Mouse (Mus musculus): ENCODE results near the gene Birc6. TPM values are rescaled to one million over a fixed set of nuclear protein-coding genes. Genes with fewer than 3 reads are reported as not detected.

The Birc6 gene
- polyA plus RNA-seq, 1 experiment from 2014 or later, result 46.6 TPM

DNA sequence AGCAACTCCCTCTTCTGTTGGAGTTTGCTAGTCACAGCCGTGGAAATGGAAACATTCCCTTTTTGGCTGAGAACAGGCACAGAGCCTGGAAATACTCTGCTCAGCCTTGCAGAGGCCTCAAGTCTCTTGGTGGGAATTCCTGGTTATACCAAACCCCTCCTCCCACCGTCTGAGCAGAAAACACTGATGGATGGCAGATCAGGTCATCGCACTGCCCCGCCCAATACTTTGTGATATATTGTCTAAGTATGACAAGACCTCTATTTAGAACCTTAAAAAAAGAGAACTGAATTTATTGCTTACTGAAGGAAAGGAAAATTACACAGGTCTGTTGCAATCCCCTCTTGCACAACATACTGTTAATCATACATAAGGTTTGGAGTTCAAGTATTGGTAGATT is 182.6 kb downstream of the Birc6 start:
- Histone ChIP-seq H3K4me3 (ENCODE audit: low read length) (no peak overlapping the region), H3K27me3 (ENCODE audit: control insufficient read depth, insufficient read depth, low read length) (no peaks in the 10 kb centered on the region), H3K4me1 (ENCODE audit: control insufficient read depth, insufficient read depth, low read length) (no peaks in the 10 kb centered on the region), H3K9ac (ENCODE audit: low read length) (no peak overlapping the region), H3K9me3 (replicated peaks; ENCODE audit: control insufficient read depth, low read length) (no peaks in the 10 kb centered on the region), H3K27ac (ENCODE audit: low read length) (no peak overlapping the region), H3K36me3 (ENCODE audit: control insufficient read depth, insufficient read depth) (no peaks in the 10 kb centered on the region), H3K4me2 (ENCODE audit: low read depth, low read length) (no peak overlapping the region)
- 67% methylated on average over 4 of the region's 4 CpGs for WGBS
- no peak for ATAC-seq (replicated peaks; ENCODE audit: extremely low read depth, insufficient read depth, low FRiP score)

DNA sequence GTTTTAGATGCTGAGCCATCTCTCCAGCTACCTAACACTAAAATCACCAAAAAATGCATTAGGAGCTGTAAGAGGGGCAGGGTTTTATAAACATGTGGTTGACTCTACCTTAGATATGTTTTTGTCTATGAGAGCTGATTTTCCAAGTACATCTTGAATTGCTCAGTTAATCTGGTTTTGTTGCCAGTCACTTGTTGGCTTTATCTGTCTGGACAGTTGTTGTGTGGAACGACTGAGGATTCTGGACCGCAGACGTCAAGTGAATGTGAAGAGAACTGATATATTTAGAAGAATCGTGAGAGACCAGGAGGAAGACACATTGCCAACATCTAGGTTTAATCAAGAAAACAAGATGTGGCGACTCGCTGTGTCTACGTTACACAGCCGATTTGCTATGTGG is 183.5 kb downstream of the Birc6 start:
- H3K27me3 ChIP-seq (ENCODE audit: control insufficient read depth, insufficient read depth, low read length), result no peaks in the 10 kb centered on the region
- no peaks in the 10 kb centered on the region for H3K4me1 ChIP-seq (ENCODE audit: control insufficient read depth, insufficient read depth, low read length)
- no peak overlapping the region for H3K4me2 ChIP-seq (ENCODE audit: low read depth, low read length)
- no peaks in the 10 kb centered on the region for H3K9me3 ChIP-seq (replicated peaks; ENCODE audit: control insufficient read depth, low read length)
- 68% methylated on average over 8 of the region's 8 CpGs for WGBS
- no peak overlapping the region for H3K27ac ChIP-seq (ENCODE audit: low read length)
- no peak overlapping the region for H3K9ac ChIP-seq (ENCODE audit: low read length)
- ATAC-seq (replicated peaks; ENCODE audit: extremely low read depth, insufficient read depth, low FRiP score), result no peak
- no peak overlapping the region for H3K4me3 ChIP-seq (ENCODE audit: low read length)
- no peaks in the 10 kb centered on the region for H3K36me3 ChIP-seq (ENCODE audit: control insufficient read depth, insufficient read depth)

DNA sequence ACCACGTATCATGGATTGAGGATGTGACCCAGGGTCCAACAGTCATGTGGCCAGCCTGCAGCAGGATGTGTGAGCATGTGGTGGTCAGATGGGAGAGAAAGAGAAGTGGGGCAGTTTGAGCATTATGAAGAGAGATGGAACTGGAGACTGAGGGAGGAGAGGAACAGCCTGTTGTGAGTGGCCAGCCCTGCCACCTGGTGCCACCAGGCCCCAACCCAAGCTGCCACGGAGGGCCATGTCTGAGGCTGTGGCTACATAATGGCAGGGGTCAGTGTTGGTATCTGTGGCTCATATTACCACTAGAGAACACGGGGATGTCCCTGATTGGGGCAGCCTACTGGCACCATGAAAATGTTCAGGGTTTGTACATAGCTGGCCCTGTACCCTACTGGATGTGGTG is 187.0 kb downstream of the Birc6 start:
- 53% methylated on average over 3 of the region's 3 CpGs for WGBS
- no peaks in the 10 kb centered on the region for H3K9me3 ChIP-seq (replicated peaks; ENCODE audit: control insufficient read depth, low read length)

DNA sequence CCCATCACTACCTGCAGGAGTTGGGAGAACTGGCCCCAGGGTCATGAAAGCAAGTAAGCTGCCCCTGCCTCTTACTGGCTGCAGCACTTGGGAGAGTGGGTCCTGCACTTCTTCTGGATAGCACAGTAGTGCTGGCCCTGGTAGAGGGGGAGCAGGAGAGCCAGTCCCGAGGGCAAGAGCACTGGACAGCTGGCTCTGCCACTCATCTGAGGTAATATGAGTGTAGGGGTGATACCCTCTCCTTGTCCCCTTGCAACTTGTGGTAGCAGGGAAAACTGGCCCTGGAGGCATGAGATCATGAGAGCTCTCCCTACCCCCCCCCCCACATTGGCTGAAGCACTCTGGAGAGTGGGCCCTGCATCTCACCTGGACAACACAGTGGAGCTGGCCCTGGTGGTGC is 187.6 kb downstream of the Birc6 start:
- H3K4me2 ChIP-seq (ENCODE audit: low read depth, low read length), result no peak overlapping the region
- H3K36me3 ChIP-seq (ENCODE audit: control insufficient read depth, insufficient read depth), result no peaks in the 10 kb centered on the region
- H3K27me3 ChIP-seq (ENCODE audit: control insufficient read depth, insufficient read depth, low read length), result no peaks in the 10 kb centered on the region
- no peak overlapping the region for H3K4me3 ChIP-seq (ENCODE audit: low read length)
- H3K9ac ChIP-seq (ENCODE audit: low read length), result no peak overlapping the region
- H3K9me3 ChIP-seq (replicated peaks; ENCODE audit: control insufficient read depth, low read length), result no peaks in the 10 kb centered on the region
- WGBS, result 61% methylated on average over 1 of the region's 1 CpGs
- peaks cover 8% of the 10 kb centered on the region for H3K4me1 ChIP-seq (ENCODE audit: control insufficient read depth, insufficient read depth, low read length)
- no peak overlapping the region for H3K27ac ChIP-seq (ENCODE audit: low read length)
- no peak for ATAC-seq (replicated peaks; ENCODE audit: extremely low read depth, insufficient read depth, low FRiP score)

More for the DNA sequence above, 187.0 kb downstream of the Birc6 start:
- no peak overlapping the region for H3K27ac ChIP-seq (ENCODE audit: low read length)
- ATAC-seq (replicated peaks; ENCODE audit: extremely low read depth, insufficient read depth, low FRiP score), result no peak
- H3K27me3 ChIP-seq (ENCODE audit: control insufficient read depth, insufficient read depth, low read length), result no peaks in the 10 kb centered on the region
- H3K4me1 ChIP-seq (ENCODE audit: control insufficient read depth, insufficient read depth, low read length), result peaks cover 8% of the 10 kb centered on the region
- H3K4me3 ChIP-seq (ENCODE audit: low read length), result no peak overlapping the region
- H3K4me2 ChIP-seq (ENCODE audit: low read depth, low read length), result no peak overlapping the region
- H3K36me3 ChIP-seq (ENCODE audit: control insufficient read depth, insufficient read depth), result no peaks in the 10 kb centered on the region
- no peak overlapping the region for H3K9ac ChIP-seq (ENCODE audit: low read length)

DNA sequence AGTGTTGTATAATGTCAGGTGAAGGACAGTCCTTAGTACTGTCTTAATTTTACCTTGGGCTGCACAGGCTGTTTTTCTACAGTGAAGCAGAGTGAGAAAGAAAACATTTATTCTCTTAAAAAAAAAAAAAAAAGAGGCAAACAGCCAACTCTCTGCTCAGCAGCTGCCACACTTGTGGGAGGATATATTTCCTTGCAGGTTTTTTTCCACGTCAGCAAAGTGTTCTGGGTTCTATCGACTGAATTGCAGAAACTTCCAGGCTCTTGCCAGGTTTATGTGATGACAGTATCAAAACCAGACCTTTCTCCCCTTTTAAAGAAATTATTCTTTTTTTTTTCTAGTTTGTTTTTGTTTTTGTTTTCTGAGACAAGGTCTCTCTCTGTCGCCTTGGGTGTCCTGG is 188.5 kb downstream of the Birc6 start:
- Histone ChIP-seq H3K36me3 (ENCODE audit: control insufficient read depth, insufficient read depth) (0 out of 2 replicates have a peak, but pooled peaks cover 3% of the 10 kb centered on the region), H3K4me3 (ENCODE audit: low read length) (no peak overlapping the region), H3K27me3 (ENCODE audit: control insufficient read depth, insufficient read depth, low read length) (no peaks in the 10 kb centered on the region), H3K4me2 (ENCODE audit: low read depth, low read length) (peak overlapping the region; percentile 95), H3K9me3 (replicated peaks; ENCODE audit: control insufficient read depth, low read length) (no peaks in the 10 kb centered on the region), H3K27ac (ENCODE audit: low read length) (no peak overlapping the region), H3K4me1 (ENCODE audit: control insufficient read depth, insufficient read depth, low read length) (peaks cover 8% of the 10 kb centered on the region), H3K9ac (ENCODE audit: low read length) (no peak overlapping the region; the same call in 1 of the 2 replicates)
- ATAC-seq (replicated peaks; ENCODE audit: extremely low read depth, insufficient read depth, low FRiP score), result no peak
- WGBS, result 44% methylated on average over 3 of the region's 3 CpGs

DNA sequence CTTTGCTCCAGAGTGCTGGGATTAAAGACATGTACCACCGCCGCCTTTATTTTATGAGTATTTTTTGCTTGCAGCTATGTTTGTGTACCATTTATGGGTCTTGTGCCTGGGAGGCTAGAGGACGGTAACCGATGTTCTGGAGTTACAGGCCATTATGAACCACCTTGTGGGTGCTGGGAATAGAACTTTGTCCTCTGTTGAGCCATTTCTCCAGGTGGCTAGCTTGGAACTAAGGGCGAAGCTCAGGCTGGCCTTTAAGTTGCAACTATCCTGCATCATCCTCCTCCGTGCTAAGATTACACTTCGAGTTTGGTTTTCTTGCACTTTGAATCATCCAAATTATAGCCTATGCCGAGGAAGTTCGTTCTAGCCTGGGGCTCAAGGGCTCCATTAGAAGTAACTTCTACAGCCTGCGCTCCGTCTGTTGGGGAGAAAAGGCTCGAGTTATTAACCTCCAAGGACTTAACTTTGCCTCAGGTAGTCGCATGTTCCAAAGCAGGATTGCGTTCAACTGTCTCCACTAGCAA is 189.1 kb downstream of the Birc6 start:
- Histone ChIP-seq H3K36me3 (ENCODE audit: control insufficient read depth, insufficient read depth) (0 out of 2 replicates have a peak, but pooled peaks cover 6% of the 10 kb centered on the region), H3K27me3 (ENCODE audit: control insufficient read depth, insufficient read depth, low read length) (no peaks in the 10 kb centered on the region), H3K4me1 (ENCODE audit: control insufficient read depth, insufficient read depth, low read length) (peaks cover 8% of the 10 kb centered on the region), H3K4me2 (ENCODE audit: low read depth, low read length) (peak overlapping the region; percentile 95), H3K9ac (ENCODE audit: low read length) (peak overlapping the region; percentile 82), H3K27ac (ENCODE audit: low read length) (peak overlapping the region; percentile 79), H3K9me3 (replicated peaks; ENCODE audit: control insufficient read depth, low read length) (no peaks in the 10 kb centered on the region), H3K4me3 (ENCODE audit: low read length) (peak overlapping the region; percentile 95)
- peak; percentile 16; the same call in 1 of the 2 replicates for ATAC-seq (replicated peaks; ENCODE audit: extremely low read depth, insufficient read depth, low FRiP score)
- WGBS, result 6% methylated on average over 14 of the region's 14 CpGs

DNA sequence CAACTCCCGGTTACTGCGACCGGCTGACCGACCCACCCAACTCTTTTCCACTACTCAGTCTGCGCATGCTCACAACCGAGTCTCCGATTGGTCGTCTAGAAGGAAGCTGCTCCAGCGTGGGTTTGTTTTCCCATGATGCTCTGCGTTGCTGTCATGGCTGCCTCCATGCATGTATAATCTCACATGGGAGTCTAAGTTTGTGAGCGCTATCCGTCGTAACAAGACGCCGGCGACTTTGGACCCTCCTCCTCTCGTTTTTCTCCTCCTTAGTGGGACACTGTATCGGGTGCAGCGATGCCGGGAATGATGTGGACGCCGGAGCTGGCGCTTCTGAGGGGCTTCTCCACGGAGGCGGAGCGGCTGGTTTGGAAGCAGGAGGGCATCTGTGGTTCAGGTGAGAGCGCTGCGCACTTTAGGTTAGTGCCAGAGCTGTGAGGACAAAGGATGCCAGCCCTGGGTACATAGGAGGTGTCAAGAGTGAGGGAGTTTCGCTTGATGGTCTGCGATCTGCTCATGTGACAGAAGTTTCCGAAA is 189.6 kb downstream of the Birc6 start, which contains the start of gene Ttc27:
Gene Ttc27, plus strand, starts transcription at position 115 of the 534 bp plus-strand sequence.
- Histone ChIP-seq H3K27ac (ENCODE audit: low read length) (peak within 1 kb of the TSS; percentile 79), H3K9me3 (replicated peaks; ENCODE audit: control insufficient read depth, low read length) (no peaks in the 10 kb centered on the region), H3K4me2 (ENCODE audit: low read depth, low read length) (peak within 1 kb of the TSS; percentile 95), H3K4me3 (ENCODE audit: low read length) (peak within 1 kb of the TSS; percentile 95), H3K27me3 (ENCODE audit: control insufficient read depth, insufficient read depth, low read length) (no peaks in the 10 kb centered on the region), H3K36me3 (ENCODE audit: control insufficient read depth, insufficient read depth) (0 out of 2 replicates have a peak, but pooled peaks cover 6% of the 10 kb centered on the region), H3K4me1 (ENCODE audit: control insufficient read depth, insufficient read depth, low read length) (peaks cover 8% of the 10 kb centered on the region), H3K9ac (ENCODE audit: low read length) (peak within 1 kb of the TSS; percentile 87)
- WGBS, result under 1% methylated on average over 31 of the region's 31 CpGs
- peak; percentile 88 for ATAC-seq (replicated peaks; ENCODE audit: extremely low read depth, insufficient read depth, low FRiP score)

DNA sequence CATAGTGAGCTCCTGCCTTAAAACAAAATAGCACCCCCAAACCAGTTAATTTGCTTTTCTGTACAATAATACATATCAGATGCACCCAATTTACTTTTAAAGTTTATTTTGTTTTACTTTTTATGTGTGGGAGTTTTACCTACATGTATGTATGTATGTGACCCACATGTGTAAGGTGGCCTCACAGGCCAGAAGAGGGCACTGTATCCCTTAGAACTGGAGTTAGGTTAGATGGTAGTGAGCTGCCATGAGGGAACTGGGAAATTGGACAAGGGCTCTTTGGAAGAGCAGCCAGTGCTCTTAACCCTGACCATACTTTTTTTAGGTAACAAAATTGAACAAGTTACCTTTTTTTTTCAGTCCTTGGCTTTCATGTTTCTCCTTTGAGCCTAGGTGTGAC is 204.8 kb downstream of the Birc6 start:
- Histone ChIP-seq H3K9ac (ENCODE audit: low read length) (no peak overlapping the region), H3K4me3 (ENCODE audit: low read length) (no peak overlapping the region), H3K4me2 (ENCODE audit: low read depth, low read length) (no peak overlapping the region), H3K36me3 (ENCODE audit: control insufficient read depth, insufficient read depth) (0 out of 2 replicates have a peak, but pooled peaks cover 2% of the 10 kb centered on the region), H3K4me1 (ENCODE audit: control insufficient read depth, insufficient read depth, low read length) (peaks cover 4% of the 10 kb centered on the region; the same call in 1 of the 2 replicates), H3K27me3 (ENCODE audit: control insufficient read depth, insufficient read depth, low read length) (no peaks in the 10 kb centered on the region), H3K9me3 (replicated peaks; ENCODE audit: control insufficient read depth, low read length) (no peaks in the 10 kb centered on the region), H3K27ac (ENCODE audit: low read length) (no peak overlapping the region)
- no peak for ATAC-seq (replicated peaks; ENCODE audit: extremely low read depth, insufficient read depth, low FRiP score)

DNA sequence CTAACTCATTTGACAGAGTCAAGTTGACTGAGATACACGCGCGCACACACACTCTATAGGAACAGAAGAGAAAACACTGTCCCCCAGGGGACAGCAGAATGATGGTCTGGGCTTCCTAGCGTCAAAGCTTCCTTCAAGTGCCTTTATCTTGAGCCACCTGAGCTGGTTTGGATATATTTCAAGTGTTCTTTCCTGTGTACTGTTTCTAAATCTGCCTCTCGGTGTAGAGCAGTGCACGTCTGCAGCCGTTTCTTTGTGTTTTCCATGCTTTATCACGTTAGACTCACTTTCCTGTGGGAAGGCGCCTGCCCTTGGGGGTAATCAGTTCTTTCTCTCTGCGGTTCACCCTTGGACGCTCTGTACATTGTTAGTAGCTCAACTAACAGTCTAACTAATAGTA is 207.3 kb downstream of the Birc6 start:
- H3K4me2 ChIP-seq (ENCODE audit: low read depth, low read length), result no peak overlapping the region; the same call in 1 of the 2 replicates
- no peaks in the 10 kb centered on the region for H3K9me3 ChIP-seq (replicated peaks; ENCODE audit: control insufficient read depth, low read length)
- H3K27me3 ChIP-seq (ENCODE audit: control insufficient read depth, insufficient read depth, low read length), result no peaks in the 10 kb centered on the region
- 50% methylated on average over 11 of the region's 11 CpGs for WGBS
- no peak overlapping the region for H3K9ac ChIP-seq (ENCODE audit: low read length)
- H3K4me3 ChIP-seq (ENCODE audit: low read length), result no peak overlapping the region
- peaks cover 4% of the 10 kb centered on the region; the same call in 1 of the 2 replicates for H3K4me1 ChIP-seq (ENCODE audit: control insufficient read depth, insufficient read depth, low read length)
- ATAC-seq (replicated peaks; ENCODE audit: extremely low read depth, insufficient read depth, low FRiP score), result peak; percentile 37; the same call in 1 of the 2 replicates
- peak overlapping the region; percentile 31; the same call in 1 of the 2 replicates for H3K27ac ChIP-seq (ENCODE audit: low read length)
- peaks cover 4% of the 10 kb centered on the region; the same call in 1 of the 2 replicates for H3K36me3 ChIP-seq (ENCODE audit: control insufficient read depth, insufficient read depth)
